Mouse (Mus musculus): ENCODE measurements around the gene Dmac2. TPM values are rescaled to one million over a fixed set of nuclear protein-coding genes. Genes with fewer than 3 reads are reported as not detected.

Dmac2 gene
- polyA plus RNA-seq, 1 experiment from 2014 or later = 23.3 TPM

DNA sequence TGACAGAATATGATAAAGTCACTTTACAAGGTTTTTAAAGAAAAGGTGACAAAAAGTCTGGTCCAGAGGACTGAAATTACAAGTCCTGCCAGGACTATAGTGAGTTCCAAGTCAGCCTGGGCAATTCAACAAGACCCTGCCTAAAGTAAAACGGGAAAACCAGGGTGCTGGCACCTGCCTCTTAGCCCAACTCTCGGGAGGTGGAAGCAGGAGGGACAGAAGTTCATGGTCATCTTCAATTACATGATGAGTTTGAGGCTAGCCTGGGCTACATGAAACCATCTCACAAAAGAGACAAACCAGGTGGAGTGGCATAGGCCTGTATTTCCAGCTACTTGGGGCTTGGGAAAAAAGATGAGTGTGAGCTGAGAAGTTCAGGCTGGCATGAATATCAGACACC, 52.5 kb downstream of the Dmac2 start:
- Histone ChIP-seq H3K4me2 (no peak overlapping the region), H3K36me3 (ENCODE audit: control insufficient read depth, insufficient read depth, low read length) (peaks cover 16% of the 10 kb centered on the region; the same call in 1 of the 2 replicates), H3K27ac (ENCODE audit: low read depth, low read length) (no peak overlapping the region), H3K4me3 (ENCODE audit: low read depth, low read length) (no peak overlapping the region), H3K9me3 (ENCODE audit: control insufficient read depth, low read length) (peaks cover 2% of the 10 kb centered on the region; the same call in 1 of the 2 replicates), H3K27me3 (replicated peaks; ENCODE audit: control insufficient read depth, insufficient read depth, low read length) (peaks cover 26% of the 10 kb centered on the region), H3K4me1 (replicated peaks; ENCODE audit: control insufficient read depth, insufficient read depth, low read length) (peaks cover 6% of the 10 kb centered on the region; the same call in 1 of the 2 replicates), H3K9ac (ENCODE audit: low read depth, low read length) (no peak overlapping the region)
- no peak for ATAC-seq (replicated peaks; ENCODE audit: low FRiP score)
- WGBS = 78% methylated on average over 2 of the region's 2 CpGs
- no peak for DNase-seq (ENCODE audit: low spot score)

- H3K9me3 ChIP-seq (ENCODE audit: control insufficient read depth, low read length) = peaks cover 2% of the 10 kb centered on the region; the same call in 1 of the 2 replicates
- WGBS = 52% methylated on average over 4 of the region's 4 CpGs
- H3K27me3 ChIP-seq (replicated peaks; ENCODE audit: control insufficient read depth, insufficient read depth, low read length) = peaks cover 26% of the 10 kb centered on the region
- peaks cover 6% of the 10 kb centered on the region; the same call in 1 of the 2 replicates for H3K4me1 ChIP-seq (replicated peaks; ENCODE audit: control insufficient read depth, insufficient read depth, low read length)
- H3K36me3 ChIP-seq (ENCODE audit: control insufficient read depth, insufficient read depth, low read length) = peaks cover 12% of the 10 kb centered on the region; the same call in 1 of the 2 replicates
- DNase-seq (ENCODE audit: low spot score) (no peak), ATAC-seq (replicated peaks; ENCODE audit: low FRiP score) (no peak)
- no peak overlapping the region for H3K4me3 ChIP-seq (ENCODE audit: low read depth, low read length)
- no peak overlapping the region for H3K4me2 ChIP-seq
- no peak overlapping the region for H3K9ac ChIP-seq (ENCODE audit: low read depth, low read length)
- no peak overlapping the region for H3K27ac ChIP-seq (ENCODE audit: low read depth, low read length)
Measured at GRCm38 (mm10) chr7:25672442-25672841, 53.2 kb downstream of the Dmac2 start.

DNA sequence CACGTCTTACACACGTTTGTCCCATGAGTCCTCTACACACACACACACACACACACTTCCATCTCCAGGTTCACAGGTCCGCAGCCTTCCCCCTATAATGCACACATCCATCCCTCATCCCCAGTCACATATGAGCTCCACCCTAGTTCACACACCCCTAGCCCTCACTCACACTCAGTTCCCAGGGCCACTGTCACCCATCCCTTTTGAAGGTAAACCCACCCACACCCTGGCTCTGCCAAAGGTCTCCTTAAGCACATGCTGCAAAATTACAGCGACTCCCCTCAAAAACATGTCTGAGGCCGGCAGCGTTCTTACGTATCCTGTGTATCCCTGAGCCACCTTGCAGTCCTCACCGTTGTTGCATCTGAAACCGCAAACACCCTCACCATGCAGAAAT, 55.1 kb downstream of the Dmac2 start:
- Histone ChIP-seq H3K27me3 (replicated peaks; ENCODE audit: control insufficient read depth, insufficient read depth, low read length) (peaks cover 26% of the 10 kb centered on the region), H3K4me1 (replicated peaks; ENCODE audit: control insufficient read depth, insufficient read depth, low read length) (peaks cover 6% of the 10 kb centered on the region; the same call in 1 of the 2 replicates), H3K27ac (ENCODE audit: low read depth, low read length) (no peak overlapping the region), H3K36me3 (ENCODE audit: control insufficient read depth, insufficient read depth, low read length) (no peaks in the 10 kb centered on the region), H3K4me3 (ENCODE audit: low read depth, low read length) (peak overlapping the region; percentile 40), H3K4me2 (peak overlapping the region; percentile 82), H3K9me3 (ENCODE audit: control insufficient read depth, low read length) (peaks cover 2% of the 10 kb centered on the region; the same call in 1 of the 2 replicates), H3K9ac (ENCODE audit: low read depth, low read length) (no peak overlapping the region)
- 25% methylated on average over 9 of the region's 9 CpGs for WGBS
- DNase-seq (ENCODE audit: low spot score) = no peak
- no peak for ATAC-seq (replicated peaks; ENCODE audit: low FRiP score)

DNA sequence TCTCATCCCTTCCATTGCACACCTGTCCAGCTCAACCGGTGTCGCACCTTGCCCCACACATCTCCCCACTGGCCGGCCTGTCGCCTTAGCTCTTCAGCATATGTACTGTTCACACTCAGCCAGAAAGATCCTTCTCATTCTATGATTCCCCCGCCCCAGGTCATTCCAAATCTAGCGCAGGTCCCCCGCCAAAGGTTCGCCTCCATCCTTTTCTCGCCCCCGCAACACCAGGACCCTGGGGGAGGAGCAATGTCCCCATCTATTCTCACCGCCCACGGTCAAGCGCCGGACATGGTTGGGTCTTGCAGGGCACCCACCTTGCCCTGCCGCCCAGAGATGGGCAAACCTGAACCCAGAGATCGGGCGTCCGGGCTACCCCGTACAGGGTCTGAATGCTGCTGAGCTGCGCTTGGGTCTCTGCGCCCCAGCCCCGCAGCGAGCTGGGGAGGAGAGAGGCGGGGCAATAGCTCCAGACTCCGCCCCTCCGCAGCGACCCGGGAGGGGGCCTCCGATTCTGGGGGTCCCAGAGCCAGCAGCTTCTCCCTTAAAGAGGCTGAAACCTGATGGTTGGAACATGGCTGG, 55.6 kb downstream of the Dmac2 start, which contains the start of gene Tmem91:
Gene Tmem91 (minus strand): TSS at position 448 of the 582 bp plus-strand sequence.
- no peak for DNase-seq (ENCODE audit: low spot score)

More for the DNA sequence above, 55.6 kb downstream of the Dmac2 start, which contains the start of gene Tmem91:
- Histone ChIP-seq H3K4me1 (replicated peaks; ENCODE audit: control insufficient read depth, insufficient read depth, low read length) (peaks cover 6% of the 10 kb centered on the region; the same call in 1 of the 2 replicates), H3K4me2 (peak within 1 kb of the TSS; percentile 82), H3K9ac (ENCODE audit: low read depth, low read length) (0 out of 2 replicates have a peak within 1 kb of the TSS, but pooled peaks have one; percentile 2), H3K4me3 (ENCODE audit: low read depth, low read length) (peak within 1 kb of the TSS; percentile 40), H3K36me3 (ENCODE audit: control insufficient read depth, insufficient read depth, low read length) (no peaks in the 10 kb centered on the region), H3K9me3 (ENCODE audit: control insufficient read depth, low read length) (peaks cover 2% of the 10 kb centered on the region; the same call in 1 of the 2 replicates), H3K27me3 (replicated peaks; ENCODE audit: control insufficient read depth, insufficient read depth, low read length) (peaks cover 26% of the 10 kb centered on the region), H3K27ac (ENCODE audit: low read depth, low read length) (no peak within 1 kb of the TSS)
- WGBS = 2% methylated on average over 29 of the region's 29 CpGs
- no peak for ATAC-seq (replicated peaks; ENCODE audit: low FRiP score)

Other genes starting within 250 kb of the Dmac2 start
- gene Cnfn, start 249.7 kb upstream of the Dmac2 start, polyA plus RNA-seq (2014; fragmentation: Nextera tagmentation; extraction: Ambion mirVana) = not detected in 2 replicates
- gene Lipe, start 220.7 kb upstream of the Dmac2 start, polyA plus RNA-seq (2014; fragmentation: Nextera tagmentation; extraction: Ambion mirVana) = 2.3 and 2.5 TPM in 2 replicates
- 0.38 TPM in 1 of 2 replicates, not detected in the other for gene Cxcl17, start 206.5 kb upstream of the Dmac2 start, polyA plus RNA-seq (2014; fragmentation: Nextera tagmentation; extraction: Ambion mirVana)
- gene Ceacam1, start 141.8 kb upstream of the Dmac2 start, polyA plus RNA-seq (2014; fragmentation: Nextera tagmentation; extraction: Ambion mirVana) = 2.3 and 3.6 TPM in 2 replicates
- not detected in 2 replicates for gene Ceacam2, start 79.6 kb upstream of the Dmac2 start, polyA plus RNA-seq (2014; fragmentation: Nextera tagmentation; extraction: Ambion mirVana)
- not detected in 2 replicates for gene Erich4, start 3.5 kb upstream of the Dmac2 start, polyA plus RNA-seq (2014; fragmentation: Nextera tagmentation; extraction: Ambion mirVana)
- 2.3 and 3.1 TPM in 2 replicates for gene B3gnt8, start 7.2 kb downstream of the Dmac2 start, polyA plus RNA-seq (2014; fragmentation: Nextera tagmentation; extraction: Ambion mirVana)
- 34.2 and 35.5 TPM in 2 replicates for gene Bckdha, start 39.6 kb downstream of the Dmac2 start, polyA plus RNA-seq (2014; fragmentation: Nextera tagmentation; extraction: Ambion mirVana)
- gene Exosc5, start 39.8 kb downstream of the Dmac2 start, polyA plus RNA-seq (2014; fragmentation: Nextera tagmentation; extraction: Ambion mirVana) = 125 and 139 TPM in 2 replicates
- gene Tmem91, start 55.8 kb downstream of the Dmac2 start, polyA plus RNA-seq (2014; fragmentation: Nextera tagmentation; extraction: Ambion mirVana) = 2.5 and 3.3 TPM in 2 replicates
- 38.2 and 40.9 TPM in 2 replicates for gene B9d2, start 61.4 kb downstream of the Dmac2 start, polyA plus RNA-seq (2014; fragmentation: Nextera tagmentation; extraction: Ambion mirVana)
- 14.4 and 16.4 TPM in 2 replicates for gene Tgfb1, start 67.6 kb downstream of the Dmac2 start, polyA plus RNA-seq (2014; fragmentation: Nextera tagmentation; extraction: Ambion mirVana)
- 33.2 and 33.9 TPM in 2 replicates for gene Ccdc97, start 99.7 kb downstream of the Dmac2 start, polyA plus RNA-seq (2014; fragmentation: Nextera tagmentation; extraction: Ambion mirVana)
- 67.2 and 68.6 TPM in 2 replicates for gene Hnrnpul1, start 135.3 kb downstream of the Dmac2 start, polyA plus RNA-seq (2014; fragmentation: Nextera tagmentation; extraction: Ambion mirVana)
- gene Axl, start 169.3 kb downstream of the Dmac2 start, polyA plus RNA-seq (2014; fragmentation: Nextera tagmentation; extraction: Ambion mirVana) = 34.2 and 35.4 TPM in 2 replicates
- gene Cyp2s1, start 197.5 kb downstream of the Dmac2 start, polyA plus RNA-seq (2014; fragmentation: Nextera tagmentation; extraction: Ambion mirVana) = 1.4 and 2.6 TPM in 2 replicates